Mouse (Mus musculus): Measurements from ENCODE around the gene Homer2.
A peak's percentile ranks its signal among the peaks of the same experiment; 100 is the strongest.

Gene Homer2

GRCm38 (mm10) chr7:81652296-81652695 is 55.0 kb downstream of the Homer2 start:
- no peak for DNase-seq (ENCODE audit: inconsistent ontology term)

DNA sequence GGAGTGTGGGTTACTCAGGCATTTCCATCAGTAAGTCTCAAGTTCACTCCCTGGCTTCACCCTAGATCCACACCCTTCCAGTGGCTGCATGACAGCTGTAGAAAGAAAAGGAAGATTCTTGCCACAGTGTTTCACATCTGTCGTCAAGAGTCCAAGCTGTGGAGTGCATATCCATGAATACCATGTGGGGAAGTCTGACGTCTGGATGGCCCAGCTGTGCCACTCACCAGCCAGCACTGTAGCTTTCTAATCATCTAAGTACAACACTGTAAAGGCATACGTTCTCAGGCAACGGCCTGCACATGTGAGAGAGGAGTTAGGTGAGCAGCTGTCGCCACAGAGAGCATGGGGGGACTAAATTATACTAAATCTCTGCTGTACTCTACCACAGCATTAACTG is 56.0 kb downstream of the Homer2 start:
- DNase-seq (ENCODE audit: inconsistent ontology term), result no peak

DNA sequence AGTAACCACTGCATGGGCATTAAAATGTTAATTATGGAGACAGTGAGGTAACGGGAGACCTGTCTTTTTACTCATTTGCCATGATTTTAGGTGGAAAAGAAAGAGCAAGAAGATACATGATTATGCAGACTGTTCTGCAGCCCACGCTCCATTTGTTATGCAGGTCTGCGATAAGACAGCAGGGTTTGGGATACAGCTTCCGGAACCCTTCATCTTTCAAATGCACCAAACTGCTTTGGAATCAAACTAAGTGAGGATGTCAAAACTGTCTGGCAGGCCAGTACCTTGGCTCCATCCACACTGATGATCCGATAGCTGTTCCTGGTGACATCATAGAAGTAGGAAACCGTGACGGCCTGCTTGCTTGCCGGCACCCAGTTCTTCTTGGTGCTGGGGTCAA is 58.1 kb downstream of the Homer2 start:
- no peak for DNase-seq (ENCODE audit: inconsistent ontology term)

DNA sequence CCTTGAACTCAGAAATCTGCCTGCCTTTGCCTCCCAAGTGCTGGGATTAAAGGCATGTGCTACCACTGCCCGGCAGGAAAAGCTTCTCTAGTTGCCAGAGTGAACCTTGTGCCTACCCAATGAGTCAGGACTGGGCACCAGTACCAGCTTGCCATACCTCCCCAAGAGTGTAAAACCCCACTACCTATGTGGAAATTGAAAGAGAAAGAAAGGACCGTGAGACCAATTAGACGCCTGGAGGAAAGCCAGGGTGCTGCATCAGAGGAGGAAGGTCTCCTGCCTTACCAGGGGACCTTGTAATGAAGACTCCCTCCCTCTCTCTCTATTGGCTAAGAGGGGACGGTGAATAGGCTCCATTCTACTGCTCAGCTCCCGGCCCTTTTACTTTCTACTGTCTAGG is 59.4 kb downstream of the Homer2 start:
- no peak for DNase-seq (ENCODE audit: inconsistent ontology term)

- DNase-seq (ENCODE audit: inconsistent ontology term), result no peak
These were observed 62.6 kb downstream of the Homer2 start for GRCm38 (mm10) chr7:81644551-81645235.

GRCm38 (mm10) chr7:81641101-81641500 is 66.2 kb downstream of the Homer2 start:
- no peak for DNase-seq (ENCODE audit: inconsistent ontology term)

DNA sequence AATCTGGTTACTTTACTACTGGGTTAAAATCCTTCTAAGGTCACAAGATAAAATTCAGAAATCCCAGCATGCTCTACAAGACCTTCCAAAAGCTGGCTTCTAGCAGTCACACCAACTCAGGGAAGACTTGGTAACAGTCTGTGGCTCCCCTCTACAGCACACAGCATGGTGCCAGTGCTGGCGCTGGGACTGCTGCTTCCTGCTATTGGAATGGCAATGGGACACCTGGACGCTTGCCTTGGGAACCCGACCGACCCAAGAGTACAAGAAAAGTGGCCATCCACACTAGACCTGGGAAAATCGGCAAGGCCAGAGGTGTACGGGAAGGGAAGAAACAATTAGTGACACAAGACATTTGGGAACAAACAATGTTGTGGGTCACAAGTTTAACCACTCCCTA is 74.7 kb downstream of the Homer2 start:
- DNase-seq (ENCODE audit: inconsistent ontology term), result no peak

DNA sequence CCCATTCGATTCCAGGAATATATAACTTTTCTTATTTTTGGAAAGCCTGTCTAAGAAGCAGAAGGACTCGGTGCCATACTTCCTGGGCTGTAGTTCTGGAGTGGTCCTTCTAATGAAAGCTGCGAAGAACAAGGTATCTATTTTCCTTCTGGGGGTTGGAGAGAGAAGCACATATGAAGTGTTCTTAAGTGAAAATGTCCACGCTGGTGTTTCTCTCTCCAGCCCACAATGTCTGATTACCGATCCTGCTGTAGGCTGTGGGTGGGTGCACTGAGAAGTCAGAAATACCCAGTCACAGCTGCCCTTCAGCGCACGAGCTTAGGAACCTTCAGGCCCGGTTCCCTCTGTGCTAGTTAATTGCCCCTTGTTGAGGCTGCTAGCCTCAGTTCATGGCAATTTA is 76.1 kb downstream of the Homer2 start:
- no peak for DNase-seq (ENCODE audit: inconsistent ontology term)

- DNase-seq (ENCODE audit: inconsistent ontology term), result no peak
These were observed 80.9 kb downstream of the Homer2 start for GRCm38 (mm10) chr7:81626460-81626859.

DNA sequence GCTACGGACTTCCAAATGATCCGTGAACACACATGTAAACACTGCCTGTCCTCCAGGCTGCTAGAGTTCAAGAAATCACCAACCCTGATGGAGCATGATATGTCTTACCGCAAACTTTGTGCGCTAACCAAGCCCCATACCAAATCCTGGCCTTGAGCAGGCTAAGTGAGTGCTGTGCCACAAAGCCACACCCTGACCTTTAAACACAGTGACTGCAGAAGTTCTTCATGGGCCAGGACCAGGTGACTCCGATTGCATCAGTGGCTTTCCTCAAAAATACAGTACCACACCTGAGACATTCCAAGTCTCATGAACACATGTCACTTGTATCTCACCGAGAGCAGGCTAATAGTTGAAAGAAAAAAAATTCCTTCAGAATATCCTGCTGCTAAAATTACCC is 83.6 kb downstream of the Homer2 start:
- no peak for DNase-seq (ENCODE audit: inconsistent ontology term)

- DNase-seq (ENCODE audit: inconsistent ontology term), result no peak
These were observed 84.5 kb downstream of the Homer2 start for GRCm38 (mm10) chr7:81622793-81623192.

DNA sequence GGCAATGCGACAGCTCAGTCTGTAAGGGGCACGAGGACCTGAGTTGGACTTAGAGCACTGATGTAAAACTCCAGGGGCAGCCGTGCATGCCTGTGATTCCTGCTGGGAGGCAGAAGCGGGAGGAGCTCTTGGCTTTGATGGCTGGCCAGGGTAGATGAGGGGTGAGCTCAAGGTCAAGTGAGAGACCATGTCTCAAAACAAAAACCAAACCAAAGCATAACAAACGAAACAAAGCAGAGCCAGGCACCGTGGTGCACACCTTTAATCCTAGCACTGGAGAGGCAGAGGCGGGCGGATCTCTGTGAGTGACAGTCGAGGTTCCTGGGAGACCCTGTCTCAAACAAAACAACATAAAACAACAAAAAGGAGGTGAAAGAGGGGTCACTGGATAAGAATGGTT is 92.3 kb downstream of the Homer2 start:
- no peak for DNase-seq (ENCODE audit: inconsistent ontology term)

- DNase-seq (ENCODE audit: inconsistent ontology term), result no peak
These were observed 94.3 kb downstream of the Homer2 start for GRCm38 (mm10) chr7:81612856-81613635.

- DNase-seq (ENCODE audit: inconsistent ontology term), result no peak
These were observed 97.2 kb downstream of the Homer2 start for GRCm38 (mm10) chr7:81610125-81610524.

GRCm38 (mm10) chr7:81606452-81606851 is 100.9 kb downstream of the Homer2 start:
- DNase-seq (ENCODE audit: inconsistent ontology term), result no peak

GRCm38 (mm10) chr7:81605489-81605888 is 101.8 kb downstream of the Homer2 start:
- peak; percentile 17 for DNase-seq (ENCODE audit: inconsistent ontology term)

- DNase-seq (ENCODE audit: inconsistent ontology term), result no peak
These were observed 102.3 kb downstream of the Homer2 start for GRCm38 (mm10) chr7:81604991-81605390.

- DNase-seq (ENCODE audit: inconsistent ontology term), result no peak
These were observed 107.7 kb downstream of the Homer2 start for GRCm38 (mm10) chr7:81599379-81600280.

DNA sequence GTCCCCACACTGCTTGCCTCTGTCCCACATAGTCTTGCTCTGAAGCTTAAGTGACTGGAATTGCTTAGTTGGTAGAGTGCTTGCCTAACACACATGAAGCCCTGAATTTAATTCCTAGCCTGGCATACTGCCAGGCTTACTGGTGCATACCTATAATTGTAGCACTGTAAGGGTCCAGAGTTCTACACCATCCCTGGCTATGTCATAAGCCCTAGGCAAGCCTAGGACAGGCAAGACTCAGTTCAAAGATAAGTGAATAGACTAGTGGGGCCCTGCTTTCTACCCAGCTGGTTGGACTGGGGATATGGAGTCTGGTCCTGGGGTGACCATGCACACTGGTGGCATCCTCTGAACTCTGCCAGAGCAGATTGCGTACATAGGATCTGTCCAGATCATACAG is 109.7 kb downstream of the Homer2 start:
- no peak for DNase-seq (ENCODE audit: inconsistent ontology term)

DNA sequence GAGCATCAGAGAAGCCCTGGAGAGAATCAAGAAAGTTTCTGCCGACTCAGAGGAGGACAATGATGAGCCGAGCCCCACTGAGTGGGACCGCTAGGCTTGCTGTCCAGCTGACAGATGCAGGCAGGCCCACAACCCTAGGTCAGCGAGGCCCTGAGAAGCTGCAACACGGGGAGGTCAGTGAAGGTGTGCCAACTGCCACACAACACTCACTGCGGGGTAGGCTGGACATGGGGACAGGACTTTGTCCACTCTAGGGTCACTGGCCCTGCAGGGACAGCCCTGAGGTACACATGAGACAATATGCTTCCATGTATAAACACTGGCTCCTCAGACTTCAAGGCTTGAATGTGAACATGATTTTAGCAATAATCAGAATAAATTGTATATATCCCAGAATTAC is 111.2 kb downstream of the Homer2 start:
- no peak for DNase-seq (ENCODE audit: inconsistent ontology term)

DNA sequence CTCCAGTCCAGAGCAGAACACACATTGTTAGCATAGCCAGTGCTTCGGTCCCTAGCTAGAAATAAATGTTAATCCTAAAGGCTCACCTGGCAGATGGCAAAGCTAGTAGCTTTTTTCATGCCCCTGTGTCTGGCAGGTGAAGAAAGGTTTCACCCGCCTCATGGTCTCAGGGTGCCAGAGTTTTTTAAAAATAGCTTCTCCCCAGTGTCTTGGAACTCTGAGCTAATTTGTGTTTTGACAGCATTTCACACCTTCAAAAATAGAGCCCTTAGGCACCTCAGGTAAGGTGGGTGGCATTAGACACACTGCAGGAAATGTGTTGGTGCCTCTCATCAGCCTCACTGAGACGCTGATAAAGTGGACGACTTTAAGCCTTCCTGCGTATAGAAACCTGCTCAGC is 112.3 kb downstream of the Homer2 start:
- no peak for DNase-seq (ENCODE audit: inconsistent ontology term)

DNA sequence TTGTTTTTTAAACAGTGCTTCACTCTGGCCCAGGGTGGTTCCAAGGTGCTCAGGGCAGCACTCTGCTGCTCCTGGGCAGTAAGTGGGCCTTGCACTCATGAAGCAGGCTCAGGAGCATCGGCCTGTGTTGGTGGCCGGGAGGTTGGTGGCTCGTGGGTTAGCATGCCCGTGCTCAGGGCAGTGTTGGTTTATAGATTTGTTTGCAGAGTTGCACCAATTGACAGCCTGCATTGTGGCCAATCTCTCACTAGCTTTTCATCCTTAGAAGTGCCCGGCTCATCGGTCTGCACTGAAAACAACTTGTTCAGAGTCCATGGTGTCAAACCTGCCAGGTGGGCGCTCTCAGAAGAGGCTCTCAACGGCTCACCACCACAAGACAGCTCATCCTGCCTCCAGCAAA is 113.9 kb downstream of the Homer2 start:
- no peak for DNase-seq (ENCODE audit: inconsistent ontology term)
